Mouse (Mus musculus) forebrain, embryonic 13.5 days (tissue): ENCODE measurements at regions not wholly inside any gene's neighbourhood (a gene's known extent, or its start where the extent isn't known, plus 50 kb on each side); places are given as distances from the start of the nearest gene placed in this dataset.

Experiments used
- ATAC-seq: fragments of 200-750 bp; cut with Nextera tagmentation; 2 replicates; pipeline ENCODE4 v1.8.0; 2017
- H3K27ac ChIP-seq: fragments of 300-500 bp; sonication (generic); 2 replicates; pipeline ENCODE4 v1.5.1; 2015; ENCODE audit warnings: inconsistent platforms, mild to moderate bottlenecking, moderate library complexity
- H3K27me3 ChIP-seq: fragments of 300-500 bp; sonication (generic); 2 replicates; pipeline ENCODE4 v1.6.1; 2015; ENCODE audit warnings: mild to moderate bottlenecking, inconsistent platforms
- H3K36me3 ChIP-seq: fragments of 300-500 bp; sonication (generic); 2 replicates; pipeline ENCODE4 v1.6.1; 2015; ENCODE audit warnings: mild to moderate bottlenecking, inconsistent platforms; ENCODE audit not compliant: poor library complexity, severe bottlenecking
- H3K4me1 ChIP-seq: fragments of 300-500 bp; sonication (generic); 2 replicates; pipeline ENCODE4 v1.6.1; 2015; ENCODE audit warnings: inconsistent platforms
- H3K4me2 ChIP-seq: fragments of 300-500 bp; sonication (generic); 2 replicates; pipeline ENCODE4 v1.6.1; 2015; ENCODE audit warnings: inconsistent platforms, mild to moderate bottlenecking, moderate library complexity
- H3K4me3 ChIP-seq: fragments of 300-500 bp; sonication (generic); 2 replicates; pipeline ENCODE4 v1.5.1; 2015; ENCODE audit warnings: mild to moderate bottlenecking, inconsistent platforms
- H3K9ac ChIP-seq: fragments of 300-500 bp; sonication (generic); 2 replicates; pipeline ENCODE4 v1.6.1; 2015; ENCODE audit warnings: mild to moderate bottlenecking, inconsistent platforms
- H3K9me3 ChIP-seq: fragments of 300-500 bp; sonication (generic); replicated peaks from 2 replicates; pipeline ENCODE4 v1.6.1; 2016; ENCODE audit warnings: inconsistent platforms
- WGBS: fragments of 180-500 bp; shearing (Covaris S2); methylation state at CpG from one replicate; pipeline ENCODE4 v1.1.7; 2015; 5-methylcytosine and 5-hydroxymethylcytosine counted together

DNA sequence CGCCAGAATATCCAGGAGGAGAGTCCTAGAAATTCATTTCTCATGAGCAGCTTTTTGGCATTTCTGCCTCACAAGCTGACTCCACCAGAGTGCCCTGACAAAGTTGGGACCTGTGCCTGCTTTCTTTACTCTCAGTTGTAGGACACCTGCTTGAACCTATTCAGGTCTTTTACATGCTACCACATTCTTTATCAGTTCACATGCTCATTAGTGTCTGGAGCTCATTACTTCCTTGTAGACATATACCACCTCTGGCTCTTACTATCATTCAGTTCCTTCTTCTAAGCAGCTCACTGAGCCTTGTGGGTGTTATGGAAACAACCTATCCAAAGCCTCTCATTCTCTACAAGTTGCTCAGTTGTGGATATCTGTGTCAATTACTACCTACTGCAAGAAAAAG lies 363.4 kb upstream of the Gm5150 start:
- no peak for ATAC-seq
- H3K27me3 ChIP-seq, result no peaks in the 10 kb centered on the region
- no peak overlapping the region for H3K4me2 ChIP-seq
- H3K9me3 ChIP-seq, result no peaks in the 10 kb centered on the region
- H3K9ac ChIP-seq, result no peak overlapping the region
- 100% methylated on average over 1 of the region's 1 CpGs for WGBS
- no peak overlapping the region for H3K27ac ChIP-seq
- H3K36me3 ChIP-seq, result no peaks in the 10 kb centered on the region
- no peak overlapping the region for H3K4me3 ChIP-seq
- H3K4me1 ChIP-seq, result no peaks in the 10 kb centered on the region

GRCm38 (mm10) chr3:16363134-16363533 lies 356.9 kb upstream of the Gm5150 start:
- 90% methylated on average over 3 of the region's 3 CpGs for WGBS
- H3K27me3 ChIP-seq, result no peaks in the 10 kb centered on the region
- no peak for ATAC-seq
- no peak overlapping the region for H3K4me3 ChIP-seq
- H3K9me3 ChIP-seq, result no peaks in the 10 kb centered on the region
- H3K27ac ChIP-seq, result no peak overlapping the region
- H3K4me2 ChIP-seq, result no peak overlapping the region
- H3K4me1 ChIP-seq, result no peaks in the 10 kb centered on the region
- H3K36me3 ChIP-seq, result no peaks in the 10 kb centered on the region
- no peak overlapping the region for H3K9ac ChIP-seq

GRCm38 (mm10) chr3:16358999-16359398 lies 352.8 kb upstream of the Gm5150 start:
- Histone ChIP-seq H3K9me3 (no peaks in the 10 kb centered on the region), H3K36me3 (no peaks in the 10 kb centered on the region), H3K4me3 (no peak overlapping the region), H3K4me1 (no peaks in the 10 kb centered on the region), H3K9ac (no peak overlapping the region), H3K27me3 (no peaks in the 10 kb centered on the region), H3K4me2 (no peak overlapping the region), H3K27ac (no peak overlapping the region)
- ATAC-seq, result no peak

DNA sequence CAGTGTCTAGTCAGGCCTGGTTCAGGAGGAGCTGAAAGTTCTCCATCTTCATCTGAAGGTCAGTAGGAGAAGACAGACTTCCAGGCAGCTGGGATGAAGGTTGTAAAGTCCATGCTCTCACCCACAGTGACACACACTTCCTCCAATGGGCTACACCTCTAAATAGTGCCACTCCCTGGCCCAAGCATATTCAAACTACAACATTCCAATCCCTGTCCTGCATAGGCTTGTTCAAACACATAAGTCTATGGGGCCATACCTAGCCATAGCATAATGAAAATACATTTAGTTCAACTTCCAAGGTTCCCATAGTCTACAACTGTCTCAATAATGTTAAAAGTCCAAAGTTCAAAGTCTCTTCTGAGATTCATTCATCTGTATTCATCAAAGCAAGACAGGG lies 324.5 kb upstream of the Gm5150 start:
- H3K4me1 ChIP-seq, result no peaks in the 10 kb centered on the region
- H3K36me3 ChIP-seq, result no peaks in the 10 kb centered on the region
- no peaks in the 10 kb centered on the region for H3K27me3 ChIP-seq
- H3K4me3 ChIP-seq, result no peak overlapping the region
- no peak overlapping the region for H3K4me2 ChIP-seq
- no peaks in the 10 kb centered on the region for H3K9me3 ChIP-seq
- no peak for ATAC-seq
- no peak overlapping the region for H3K27ac ChIP-seq
- H3K9ac ChIP-seq, result no peak overlapping the region

- Histone ChIP-seq H3K36me3 (no peaks in the 10 kb centered on the region), H3K9ac (no peak overlapping the region), H3K4me2 (no peak overlapping the region), H3K27me3 (no peaks in the 10 kb centered on the region), H3K4me1 (no peaks in the 10 kb centered on the region), H3K9me3 (no peaks in the 10 kb centered on the region), H3K4me3 (no peak overlapping the region), H3K27ac (no peak overlapping the region)
- peak; percentile 74 for ATAC-seq
- WGBS, result 47% methylated on average over 3 of the region's 3 CpGs
Observed at GRCm38 (mm10) chr3:16310834-16311233, 304.6 kb upstream of the Gm5150 start.

DNA sequence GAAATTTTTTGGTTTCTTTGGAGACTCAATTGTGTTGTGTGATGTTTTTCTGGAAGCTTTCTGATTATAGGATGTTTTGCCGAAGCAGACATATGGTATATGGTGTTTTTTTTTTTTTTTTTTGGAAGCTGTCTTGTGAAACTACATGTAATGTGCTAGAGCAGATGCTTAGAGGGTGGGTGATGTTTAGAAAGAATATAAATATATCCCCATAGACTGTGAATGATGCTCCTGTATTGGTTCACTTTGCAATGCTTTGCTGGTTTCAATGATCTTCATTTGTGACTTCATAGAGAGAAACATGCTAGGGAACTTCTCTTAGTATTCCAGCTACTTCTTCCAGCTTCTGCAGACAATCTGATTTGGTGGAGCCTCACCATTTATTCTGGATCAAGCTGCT lies 271.2 kb upstream of the Gm5150 start:
- 87% methylated on average over 1 of the region's 1 CpGs for WGBS

More for the DNA sequence above, 271.2 kb upstream of the Gm5150 start:
- Histone ChIP-seq H3K4me1 (no peaks in the 10 kb centered on the region), H3K9ac (no peak overlapping the region), H3K27ac (no peak overlapping the region), H3K36me3 (no peaks in the 10 kb centered on the region), H3K4me3 (no peak overlapping the region), H3K4me2 (no peak overlapping the region), H3K27me3 (no peaks in the 10 kb centered on the region), H3K9me3 (no peaks in the 10 kb centered on the region)
- ATAC-seq, result no peak
